Mouse (Mus musculus) heart, postnatal 25 days (tissue): ENCODE measurements around the gene Acsl1. TPM values are rescaled to one million over a fixed set of nuclear protein-coding genes. Genes with fewer than 3 reads are reported as not detected.
A peak's percentile ranks its signal among the peaks of the same experiment; 100 is the strongest.
"Not testable (repeated sequence)": the region's sequence is repeated elsewhere in the genome, so short reads cannot be mapped to it uniquely, and the experiment has no call there.

Source experiments
- DNase-seq: peaks from one replicate; pipeline ENCODE4 v3.0.0; 2022; ENCODE audit warnings: low spot score
- intact Hi-C: fragments of 180-260 bp; cut with DNase I; formaldehyde crosslinking; loops from one replicate; pipeline ENCODE4 v1.15.1; 2025
- total RNA-seq, 2 experiments: library from RNA; stranded (reverse); gene quantifications; 2 replicates each; pipeline ENCODE4 v1.2.3; 2021

The Acsl1 gene
- total RNA-seq, 2 experiments from 2014 or later, result 842 to 883 TPM

GRCm38 (mm10) chr8:46546431-46547176 lies 75.8 kb downstream of the Acsl1 start:
- intact Hi-C loops, result loop anchor here (1.0 to 5.0 kb wide), 3 partner anchors 74 to 304 kb away; partner anchors contain the start of gene Acsl1
- DNase-seq, result no peak

DNA sequence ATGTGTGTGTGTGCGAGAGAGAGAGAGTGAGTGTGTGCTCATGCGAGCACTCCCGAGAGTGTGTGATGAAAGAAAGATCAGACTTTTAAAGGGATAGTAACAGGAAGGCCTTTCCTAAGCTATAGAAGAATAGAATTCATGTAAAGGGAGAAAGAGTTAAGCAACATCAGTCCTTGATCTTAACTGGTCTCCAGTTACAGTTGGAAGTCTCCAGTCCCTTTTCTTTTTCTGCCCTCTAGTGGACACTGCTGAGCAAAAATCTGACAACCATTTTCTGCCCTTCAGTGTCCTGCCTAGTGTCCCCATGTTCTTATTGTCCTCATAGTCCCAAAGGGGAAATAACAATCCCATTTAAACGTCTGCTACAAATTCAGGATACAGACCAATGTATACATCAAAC lies 76.4 kb downstream of the Acsl1 start:
- no peak for DNase-seq
- intact Hi-C loops, result loop anchor here (1.0 to 5.0 kb wide), 3 partner anchors 75 to 304 kb away; partner anchors contain the start of gene Acsl1

GRCm38 (mm10) chr8:46550058-46550457 lies 79.2 kb downstream of the Acsl1 start:
- DNase-seq, result no peak
- intact Hi-C loops, result loop anchor here (5.0 to 10.0 kb wide), 3 partner anchors 62 to 575 kb away; partner anchors contain the start of genes 1700029J07Rik and Ufsp2

DNA sequence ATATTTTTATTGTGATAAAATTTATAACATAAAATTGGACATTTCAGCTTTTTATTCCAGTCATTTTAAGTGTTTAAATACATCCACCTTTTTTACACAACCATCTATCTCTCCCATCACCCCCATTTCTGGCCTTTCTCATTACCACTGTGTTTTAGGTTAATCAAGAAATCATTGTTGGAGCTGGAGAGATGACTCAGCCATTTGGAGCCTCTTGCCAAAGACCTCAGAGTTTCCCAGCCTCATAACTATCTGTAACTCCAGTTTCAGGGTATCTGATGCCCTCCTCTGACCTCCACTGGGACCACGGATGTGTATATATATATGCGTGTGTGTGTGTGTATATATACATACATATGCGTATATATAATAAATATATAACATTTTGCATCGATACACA lies 80.2 kb downstream of the Acsl1 start:
- no peak for DNase-seq
- intact Hi-C loops, result loop anchor here (5.0 to 10.0 kb wide), 3 partner anchors 61 to 576 kb away; partner anchors contain the start of genes 1700029J07Rik and Ufsp2

GRCm38 (mm10) chr8:46551615-46552440 lies 81.0 kb downstream of the Acsl1 start, which contains the start of gene Cenpu:
Gene Cenpu, plus strand, starts transcription at chr8:46552028.
- DNase-seq, result peak; percentile 99
- intact Hi-C loops, result loop anchor here (5.0 to 10.0 kb wide), 3 partner anchors 60 to 577 kb away; partner anchors contain the start of genes 1700029J07Rik and Ufsp2

GRCm38 (mm10) chr8:46552441-46552765 lies 81.6 kb downstream of the Acsl1 start:
- intact Hi-C loops, result loop anchor here (5.0 to 10.0 kb wide), 3 partner anchors 60 to 578 kb away; partner anchors contain the start of genes 1700029J07Rik and Ufsp2
- no peak for DNase-seq

GRCm38 (mm10) chr8:46559428-46559827 lies 88.6 kb downstream of the Acsl1 start:
- no peak for DNase-seq
- intact Hi-C loops, result loop anchor here (10.0 kb wide), 2 partner anchors 385 to 585 kb away; partner anchors contain the start of genes 1700029J07Rik and Ufsp2

DNA sequence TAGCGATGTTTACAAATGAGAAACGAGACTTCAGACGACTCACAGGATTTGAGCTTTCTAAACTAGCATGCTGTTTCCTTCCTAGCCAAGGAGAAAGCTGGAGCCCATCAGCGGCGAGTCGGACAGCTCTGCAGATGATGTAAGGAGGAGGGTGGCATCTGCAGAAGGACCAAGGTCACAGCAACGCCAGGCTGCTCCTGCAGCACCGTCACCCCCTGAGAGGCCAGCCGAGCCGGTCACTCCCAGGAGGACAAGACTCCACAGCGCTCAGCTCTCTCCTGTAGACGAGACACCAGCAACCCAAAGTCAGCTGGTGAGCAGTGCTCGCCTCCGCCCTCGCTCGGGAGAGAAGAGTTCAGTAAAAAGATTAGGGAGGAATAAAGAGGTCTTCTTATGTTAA lies 91.5 kb downstream of the Acsl1 start:
- intact Hi-C loops, result no loop called here
- no peak for DNase-seq

DNA sequence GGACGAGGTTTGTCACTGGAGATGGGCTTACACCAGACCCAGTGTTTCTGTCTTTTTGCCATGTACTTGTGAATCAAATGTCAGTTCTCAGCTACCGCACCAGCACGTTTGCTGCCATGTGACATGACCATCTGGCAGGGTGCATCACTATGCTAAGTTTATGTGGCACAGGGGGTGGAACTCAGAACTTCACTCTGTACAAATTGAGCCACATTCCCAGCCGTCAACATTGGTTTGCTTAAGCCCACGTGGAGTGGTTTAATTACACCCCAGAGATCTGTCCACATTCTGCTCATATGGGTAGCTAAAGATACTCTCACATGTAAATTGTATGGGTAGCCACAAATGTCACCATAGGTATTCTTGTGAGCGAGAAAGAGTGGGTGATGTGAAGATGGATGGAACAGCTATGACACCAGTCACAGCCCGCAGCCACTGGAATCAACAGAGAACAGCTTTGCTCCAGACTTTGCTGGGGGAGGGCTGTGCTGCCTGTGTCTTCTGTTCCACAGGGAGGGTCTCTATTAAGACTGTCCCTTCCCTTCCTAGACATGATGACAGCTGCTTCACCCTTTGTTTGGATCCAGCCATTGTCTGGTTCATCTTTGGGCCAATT lies 96.2 kb downstream of the Acsl1 start:
- intact Hi-C loops, result no loop called here
- DNase-seq, result no peak

- DNase-seq, result no peak
- intact Hi-C loops, result no loop called here
Observed at GRCm38 (mm10) chr8:46567946-46568345, 97.1 kb downstream of the Acsl1 start.

GRCm38 (mm10) chr8:46568942-46569341 lies 98.1 kb downstream of the Acsl1 start:
- DNase-seq, result no peak
- intact Hi-C loops, result no loop called here

GRCm38 (mm10) chr8:46569659-46570441 lies 99.0 kb downstream of the Acsl1 start:
- intact Hi-C loops, result no loop called here
- DNase-seq, result no peak

DNA sequence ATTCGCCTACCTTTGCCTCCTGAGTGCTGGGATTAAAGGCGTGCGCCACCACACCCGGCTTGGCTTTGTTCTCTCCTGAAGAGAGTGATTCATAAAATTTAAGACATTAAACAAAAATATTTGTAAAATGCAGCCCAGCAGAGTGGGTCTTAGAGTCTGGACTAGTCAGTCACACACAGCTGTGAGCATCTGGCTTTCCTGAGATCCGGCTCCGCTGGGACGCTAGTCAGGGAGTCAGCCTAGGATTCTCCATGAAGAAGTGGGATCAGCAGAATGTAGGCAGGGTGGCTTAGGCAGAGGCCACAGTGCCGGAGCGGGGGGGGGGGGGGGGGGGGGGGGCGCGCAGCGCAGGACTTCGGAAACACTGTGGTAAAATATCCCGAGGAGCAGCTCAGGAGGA lies 99.8 kb downstream of the Acsl1 start:
- intact Hi-C loops, result no loop called here
- DNase-seq, result no peak

- intact Hi-C loops, result no loop called here
Observed at GRCm38 (mm10) chr8:46573446-46573845, 102.6 kb downstream of the Acsl1 start.

DNA sequence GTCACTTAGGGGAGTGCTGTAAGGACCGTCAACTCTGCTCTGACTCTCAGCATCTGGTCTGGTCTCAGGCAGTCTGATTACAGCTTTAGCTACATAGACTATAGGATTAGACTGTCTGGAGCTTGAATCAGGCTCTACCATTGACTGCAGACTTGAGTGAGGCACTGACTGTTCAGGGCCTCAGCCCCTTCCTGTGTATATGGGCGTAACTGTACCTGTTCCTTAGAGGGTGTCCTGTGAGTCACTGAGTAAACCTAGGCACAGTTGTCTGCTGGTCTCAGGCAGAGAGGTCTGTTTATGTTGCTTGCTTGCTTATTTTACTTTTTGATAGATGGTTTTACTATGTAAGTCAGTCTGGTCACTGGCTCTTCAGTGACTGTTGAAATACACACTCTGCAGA lies 103.1 kb downstream of the Acsl1 start:
- DNase-seq, result no peak
- intact Hi-C loops, result no loop called here

More at GRCm38 (mm10) chr8:46573446-46573845, 102.6 kb downstream of the Acsl1 start:
- no peak for DNase-seq

- intact Hi-C loops, result no loop called here
- no peak for DNase-seq
Observed at GRCm38 (mm10) chr8:46578794-46579193, 108.0 kb downstream of the Acsl1 start.

DNA sequence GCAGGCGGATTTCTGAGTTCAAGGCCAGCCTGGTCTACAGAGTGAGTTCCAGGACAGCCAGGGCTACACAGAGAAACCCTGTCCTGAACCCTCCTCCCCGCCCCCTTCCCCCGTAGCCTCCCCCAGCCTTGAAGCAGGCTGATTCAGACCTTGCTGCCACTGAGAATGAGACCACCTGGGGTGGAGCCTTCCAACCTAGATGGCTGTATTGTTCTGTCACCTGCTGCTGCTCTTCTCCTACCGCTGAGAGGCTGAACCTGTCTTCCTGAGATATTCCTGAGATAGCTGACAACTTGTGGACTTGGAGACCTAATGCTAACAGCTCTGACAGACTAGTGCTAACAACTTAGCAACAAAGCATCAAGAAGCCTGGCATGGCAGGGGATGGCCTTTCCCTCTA lies 113.5 kb downstream of the Acsl1 start:
- intact Hi-C loops, result not testable (repeated sequence)

GRCm38 (mm10) chr8:46585576-46585975 lies 114.7 kb downstream of the Acsl1 start:
- DNase-seq, result no peak
- intact Hi-C loops, result no loop called here

More for the DNA sequence above, 113.5 kb downstream of the Acsl1 start:
- not testable (repeated sequence) for DNase-seq
